Mouse (Mus musculus): ENCODE results near the gene Atxn2. TPM values are rescaled to one million over a fixed set of nuclear protein-coding genes. Genes with fewer than 3 reads are reported as not detected.
"Not testable (repeated sequence)": the region's sequence is repeated elsewhere in the genome, so short reads cannot be mapped to it uniquely, and the experiment has no call there.

Atxn2 gene
- polyA plus RNA-seq, 1 experiment: 205 TPM

GRCm38 (mm10) chr5:121668411-121668810 is 42.7 kb upstream of the Atxn2 start:
- Histone ChIP-seq H3K4me1 (replicated peaks; ENCODE audit: control insufficient read depth, insufficient read depth, low read length) (no peaks in the 10 kb centered on the region), H3K36me3 (ENCODE audit: control insufficient read depth, insufficient read depth, low read length) (peaks cover 33% of the 10 kb centered on the region), H3K4me3 (ENCODE audit: control insufficient read depth, insufficient read depth, low read length) (no peak overlapping the region), H3K27me3 (ENCODE audit: control insufficient read depth, insufficient read depth, low read length) (no peaks in the 10 kb centered on the region), H3K27ac (ENCODE audit: control insufficient read depth, insufficient read depth, low read length) (no peak overlapping the region)
- TF ChIP-seq POLR2A (IDR thresholded peaks at IDR 0.05; ENCODE audit: control insufficient read depth, extremely low read depth, insufficient read depth, low read length, poor library complexity): no peak
- TF ChIP-seq CTCF (IDR thresholded peaks at IDR 0.05; ENCODE audit: borderline replicate concordance, control insufficient read depth, extremely low read depth, insufficient read depth, low read length, poor library complexity): no peak
- no peak for DNase-seq
- WGBS: 93% methylated on average over 6 of the region's 6 CpGs

GRCm38 (mm10) chr5:121670412-121670811 is 40.7 kb upstream of the Atxn2 start:
- TF ChIP-seq POLR2A (IDR thresholded peaks at IDR 0.05; ENCODE audit: control insufficient read depth, extremely low read depth, insufficient read depth, low read length, poor library complexity) (no peak), CTCF (IDR thresholded peaks at IDR 0.05; ENCODE audit: borderline replicate concordance, control insufficient read depth, extremely low read depth, insufficient read depth, low read length, poor library complexity) (no peak)
- no peak overlapping the region for H3K27ac ChIP-seq (ENCODE audit: control insufficient read depth, insufficient read depth, low read length)
- no peaks in the 10 kb centered on the region for H3K4me1 ChIP-seq (replicated peaks; ENCODE audit: control insufficient read depth, insufficient read depth, low read length)
- 94% methylated on average over 3 of the region's 3 CpGs for WGBS
- H3K4me3 ChIP-seq (ENCODE audit: control insufficient read depth, insufficient read depth, low read length): no peak overlapping the region
- peaks cover 36% of the 10 kb centered on the region for H3K36me3 ChIP-seq (ENCODE audit: control insufficient read depth, insufficient read depth, low read length)
- H3K27me3 ChIP-seq (ENCODE audit: control insufficient read depth, insufficient read depth, low read length): no peaks in the 10 kb centered on the region
- DNase-seq: peak; percentile 42

- Histone ChIP-seq H3K27me3 (ENCODE audit: control insufficient read depth, insufficient read depth, low read length) (no peaks in the 10 kb centered on the region), H3K36me3 (ENCODE audit: control insufficient read depth, insufficient read depth, low read length) (peaks cover 94% of the 10 kb centered on the region), H3K27ac (ENCODE audit: control insufficient read depth, insufficient read depth, low read length) (no peak overlapping the region), H3K4me3 (ENCODE audit: control insufficient read depth, insufficient read depth, low read length) (no peak overlapping the region), H3K4me1 (replicated peaks; ENCODE audit: control insufficient read depth, insufficient read depth, low read length) (no peaks in the 10 kb centered on the region)
- no peak for DNase-seq
- no peak for TF ChIP-seq CTCF (IDR thresholded peaks at IDR 0.05; ENCODE audit: borderline replicate concordance, control insufficient read depth, extremely low read depth, insufficient read depth, low read length, poor library complexity)
- TF ChIP-seq POLR2A (IDR thresholded peaks at IDR 0.05; ENCODE audit: control insufficient read depth, extremely low read depth, insufficient read depth, low read length, poor library complexity): no peak
- WGBS: 96% methylated on average over 2 of the region's 2 CpGs
Measured at GRCm38 (mm10) chr5:121682250-121682649, 28.9 kb upstream of the Atxn2 start.

- Histone ChIP-seq H3K4me3 (ENCODE audit: control insufficient read depth, insufficient read depth, low read length) (no peak overlapping the region), H3K27me3 (ENCODE audit: control insufficient read depth, insufficient read depth, low read length) (no peaks in the 10 kb centered on the region), H3K27ac (ENCODE audit: control insufficient read depth, insufficient read depth, low read length) (no peak overlapping the region), H3K4me1 (replicated peaks; ENCODE audit: control insufficient read depth, insufficient read depth, low read length) (no peaks in the 10 kb centered on the region), H3K36me3 (ENCODE audit: control insufficient read depth, insufficient read depth, low read length) (peaks cover 62% of the 10 kb centered on the region)
- 97% methylated on average over 6 of the region's 6 CpGs for WGBS
- DNase-seq: no peak
- TF ChIP-seq POLR2A (IDR thresholded peaks at IDR 0.05; ENCODE audit: control insufficient read depth, extremely low read depth, insufficient read depth, low read length, poor library complexity): no peak
- TF ChIP-seq CTCF (IDR thresholded peaks at IDR 0.05; ENCODE audit: borderline replicate concordance, control insufficient read depth, extremely low read depth, insufficient read depth, low read length, poor library complexity): no peak
Measured at GRCm38 (mm10) chr5:121685495-121685894, 25.6 kb upstream of the Atxn2 start.

- WGBS: 90% methylated on average over 15 of the region's 15 CpGs
- DNase-seq: no peak
- H3K27me3 ChIP-seq (ENCODE audit: control insufficient read depth, insufficient read depth, low read length): no peaks in the 10 kb centered on the region
- peaks cover 54% of the 10 kb centered on the region for H3K36me3 ChIP-seq (ENCODE audit: control insufficient read depth, insufficient read depth, low read length)
- H3K27ac ChIP-seq (ENCODE audit: control insufficient read depth, insufficient read depth, low read length): no peak overlapping the region
- H3K4me1 ChIP-seq (replicated peaks; ENCODE audit: control insufficient read depth, insufficient read depth, low read length): no peaks in the 10 kb centered on the region
- TF ChIP-seq CTCF (IDR thresholded peaks at IDR 0.05; ENCODE audit: borderline replicate concordance, control insufficient read depth, extremely low read depth, insufficient read depth, low read length, poor library complexity): no peak
- TF ChIP-seq POLR2A (IDR thresholded peaks at IDR 0.05; ENCODE audit: control insufficient read depth, extremely low read depth, insufficient read depth, low read length, poor library complexity): no peak
- no peak overlapping the region for H3K4me3 ChIP-seq (ENCODE audit: control insufficient read depth, insufficient read depth, low read length)
Measured at GRCm38 (mm10) chr5:121686113-121686898, 24.8 kb upstream of the Atxn2 start.

- DNase-seq: no peak
- Histone ChIP-seq H3K27ac (ENCODE audit: control insufficient read depth, insufficient read depth, low read length) (no peak overlapping the region), H3K4me3 (ENCODE audit: control insufficient read depth, insufficient read depth, low read length) (no peak overlapping the region), H3K4me1 (replicated peaks; ENCODE audit: control insufficient read depth, insufficient read depth, low read length) (no peaks in the 10 kb centered on the region), H3K36me3 (ENCODE audit: control insufficient read depth, insufficient read depth, low read length) (peaks cover 13% of the 10 kb centered on the region), H3K27me3 (ENCODE audit: control insufficient read depth, insufficient read depth, low read length) (no peaks in the 10 kb centered on the region)
- TF ChIP-seq CTCF (IDR thresholded peaks at IDR 0.05; ENCODE audit: borderline replicate concordance, control insufficient read depth, extremely low read depth, insufficient read depth, low read length, poor library complexity) (no peak), POLR2A (IDR thresholded peaks at IDR 0.05; ENCODE audit: control insufficient read depth, extremely low read depth, insufficient read depth, low read length, poor library complexity) (no peak)
- 88% methylated on average over 7 of the region's 7 CpGs for WGBS
Measured at GRCm38 (mm10) chr5:121690482-121691211, 20.5 kb upstream of the Atxn2 start.

GRCm38 (mm10) chr5:121691436-121691835 is 19.7 kb upstream of the Atxn2 start:
- not testable (repeated sequence) for H3K4me1 ChIP-seq (replicated peaks; ENCODE audit: control insufficient read depth, insufficient read depth, low read length); H3K27me3 ChIP-seq (ENCODE audit: control insufficient read depth, insufficient read depth, low read length); DNase-seq; H3K36me3 ChIP-seq (ENCODE audit: control insufficient read depth, insufficient read depth, low read length); H3K4me3 ChIP-seq (ENCODE audit: control insufficient read depth, insufficient read depth, low read length); H3K27ac ChIP-seq (ENCODE audit: control insufficient read depth, insufficient read depth, low read length)
- 93% methylated on average over 7 of the region's 7 CpGs for WGBS

All from thymus, adult 2 months (tissue).